Mouse (Mus musculus) ES-E14 (cell line): ENCODE measurements around the gene Tacc2. TPM values are rescaled to one million over a fixed set of nuclear protein-coding genes. Genes with fewer than 3 reads are reported as not detected.

ENCODE experiments used
- DNase-seq: peaks from one replicate; pipeline ENCODE4 v3.0.0-alpha.2; 2013; ENCODE audit warnings: low read depth, low spot score
- H3K27ac ChIP-seq: 2 replicates; pipeline ENCODE4 v1.5.1; 2012; ENCODE audit warnings: low read depth, mild to moderate bottlenecking, low read length, moderate library complexity, mixed read lengths; ENCODE audit not compliant: poor library complexity, insufficient read depth, severe bottlenecking
- H3K36me3 ChIP-seq: 2 replicates; pipeline ENCODE4 v1.6.1; 2012; ENCODE audit warnings: mild to moderate bottlenecking, low read length, moderate library complexity, mixed read lengths; ENCODE audit not compliant: control insufficient read depth, poor library complexity, insufficient read depth, severe bottlenecking
- H3K4me1 ChIP-seq, 2 experiments: fragments of 150-350 bp in 1 of 2; sonication (generic) in 1 of 2; 2 replicates each; pipeline ENCODE4 v1.6.1; 2012; ENCODE audit warnings: low read length in 2 of 2, mild to moderate bottlenecking in 1 of 2, mixed read lengths in 1 of 2; ENCODE audit not compliant: control insufficient read depth in 2 of 2, insufficient read depth in 2 of 2, poor library complexity in 1 of 2
- H3K4me3 ChIP-seq, 2 experiments: fragments of 150-350 bp in 1 of 2; sonication (generic) in 1 of 2; 2 replicates each; pipeline ENCODE4 v1.5.1; 2012; ENCODE audit warnings: low read length in 2 of 2, low read depth in 1 of 2, mild to moderate bottlenecking in 1 of 2, mixed read lengths in 1 of 2; ENCODE audit not compliant: insufficient read depth in 1 of 2, poor library complexity in 1 of 2, severe bottlenecking in 1 of 2
- H3K9ac ChIP-seq: 2 replicates; pipeline ENCODE4 v1.6.1; 2012; ENCODE audit warnings: low read depth, mild to moderate bottlenecking, low read length, mixed read lengths; ENCODE audit not compliant: poor library complexity, insufficient read depth, severe bottlenecking
- H3K9me3 ChIP-seq: fragments of 150-350 bp; sonication (generic); 2 replicates; pipeline ENCODE4 v1.6.1; 2012; ENCODE audit warnings: low read depth, mild to moderate bottlenecking, low read length; ENCODE audit not compliant: control insufficient read depth, insufficient read depth
- CHD2 ChIP-seq: IDR thresholded peaks from 2 replicates; pipeline ENCODE4 v1.6.1; 2014; ENCODE audit warnings: mild to moderate bottlenecking, low read depth, low read length, inconsistent platforms
- HCFC1 ChIP-seq: IDR thresholded peaks from 2 replicates; pipeline ENCODE4 v1.6.1; 2012; ENCODE audit warnings: low read length, inconsistent platforms, borderline replicate concordance; ENCODE audit not compliant: insufficient read depth
- MAFK ChIP-seq: IDR thresholded peaks from 2 replicates; pipeline ENCODE4 v1.6.1; 2014; ENCODE audit warnings: mild to moderate bottlenecking, low read depth, low read length, inconsistent platforms; ENCODE audit not compliant: insufficient read depth
- ZC3H11A ChIP-seq: IDR thresholded peaks from 2 replicates; pipeline ENCODE4 v1.6.1; 2012; ENCODE audit warnings: low read depth, mild to moderate bottlenecking, inconsistent platforms, low read length, borderline replicate concordance
- ZNF384 ChIP-seq: IDR thresholded peaks from 2 replicates; pipeline ENCODE4 v1.6.1; 2012; ENCODE audit warnings: low read depth, low read length, inconsistent platforms
- in situ Hi-C, 2 experiments: fragments of 600-800 bp; cut with MboI; formaldehyde crosslinking; loops; one replicate each; pipeline ENCODE4 v1.15.1; 2025; ENCODE audit warnings: low sequenced_read_pairs in 2 of 2, inconsistent platforms in 1 of 2; ENCODE audit not compliant: unreplicated experiment in 2 of 2
- total RNA-seq: library from RNA; depleted of rRNA; stranded (reverse); fragments of 300-350 nt; gene quantifications from 2 replicates; pipeline ENCODE4 v1.2.3, GENCODE M21; 2012

Tacc2 gene
- total RNA-seq, 1 experiment: 23.2 TPM

- no peak overlapping the region for H3K27ac ChIP-seq
- no peak for DNase-seq
- H3K4me3 ChIP-seq: no peak overlapping the region
- H3K9ac ChIP-seq: no peak overlapping the region
- no peaks in the 10 kb centered on the region for H3K9me3 ChIP-seq
- in situ Hi-C loops: no loop called here
- H3K4me1 ChIP-seq: no peaks in the 10 kb centered on the region
- TF ChIP-seq HCFC1 (no peak), MAFK (no peak), ZC3H11A (no peak), ZNF384 (no peak), CHD2 (no peak)
- H3K36me3 ChIP-seq: no peaks in the 10 kb centered on the region
Observed at GRCm38 (mm10) chr7:130563880-130564279, 13.4 kb upstream of the Tacc2 start.

GRCm38 (mm10) chr7:130564596-130564995 is 12.6 kb upstream of the Tacc2 start:
- Histone ChIP-seq H3K9me3 (no peaks in the 10 kb centered on the region), H3K4me3 (no peak overlapping the region), H3K4me1 (no peaks in the 10 kb centered on the region), H3K9ac (no peak overlapping the region), H3K36me3 (no peaks in the 10 kb centered on the region), H3K27ac (no peak overlapping the region)
- in situ Hi-C loops: no loop called here
- TF ChIP-seq CHD2 (no peak), MAFK (no peak), ZC3H11A (no peak), ZNF384 (no peak), HCFC1 (no peak)
- no peak for DNase-seq

GRCm38 (mm10) chr7:130568783-130569436 is 8.3 kb upstream of the Tacc2 start:
- Histone ChIP-seq H3K4me3 (no peak overlapping the region), H3K4me1 (peaks cover 2% of the 10 kb centered on the region in 2 experiments; a peak in 1 of 4 replicates), H3K36me3 (no peaks in the 10 kb centered on the region), H3K27ac (no peak overlapping the region), H3K9me3 (no peaks in the 10 kb centered on the region), H3K9ac (no peak overlapping the region)
- no peak for TF ChIP-seq MAFK
- TF ChIP-seq HCFC1: no peak
- no peak for TF ChIP-seq ZC3H11A
- no peak for TF ChIP-seq ZNF384
- TF ChIP-seq CHD2: no peak
- DNase-seq: no peak
- in situ Hi-C loops: no loop called here

DNA sequence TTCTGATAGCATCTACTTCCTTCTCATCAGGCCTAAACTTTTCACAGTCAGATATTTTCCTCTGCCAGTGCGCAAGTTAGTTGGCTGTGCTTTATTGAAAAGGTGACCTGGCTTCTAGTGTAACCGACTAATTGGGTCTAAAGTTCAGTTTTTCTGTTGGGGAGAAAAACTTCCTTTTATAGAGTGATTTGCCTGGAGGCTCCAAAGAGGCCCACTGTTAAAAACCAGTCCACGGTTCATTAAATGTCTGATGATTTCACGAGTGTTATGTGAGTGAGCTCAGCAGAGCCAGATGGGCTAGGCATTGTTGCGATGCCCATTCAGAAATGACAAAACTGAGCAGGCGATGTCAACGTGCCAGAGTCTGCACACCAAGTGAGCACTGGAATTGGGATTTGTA is 6.8 kb upstream of the Tacc2 start:
- in situ Hi-C loops: no loop called here
- DNase-seq: no peak
- no peak overlapping the region for H3K4me3 ChIP-seq
- H3K9me3 ChIP-seq: no peaks in the 10 kb centered on the region
- H3K4me1 ChIP-seq: peaks cover 7 to 8% of the 10 kb centered on the region in 2 experiments; a peak in 2 of 4 replicates
- no peaks in the 10 kb centered on the region for H3K36me3 ChIP-seq
- TF ChIP-seq ZC3H11A (no peak), MAFK (no peak), ZNF384 (no peak), HCFC1 (no peak), CHD2 (no peak)
- H3K27ac ChIP-seq: no peak overlapping the region
- H3K9ac ChIP-seq: no peak overlapping the region

DNA sequence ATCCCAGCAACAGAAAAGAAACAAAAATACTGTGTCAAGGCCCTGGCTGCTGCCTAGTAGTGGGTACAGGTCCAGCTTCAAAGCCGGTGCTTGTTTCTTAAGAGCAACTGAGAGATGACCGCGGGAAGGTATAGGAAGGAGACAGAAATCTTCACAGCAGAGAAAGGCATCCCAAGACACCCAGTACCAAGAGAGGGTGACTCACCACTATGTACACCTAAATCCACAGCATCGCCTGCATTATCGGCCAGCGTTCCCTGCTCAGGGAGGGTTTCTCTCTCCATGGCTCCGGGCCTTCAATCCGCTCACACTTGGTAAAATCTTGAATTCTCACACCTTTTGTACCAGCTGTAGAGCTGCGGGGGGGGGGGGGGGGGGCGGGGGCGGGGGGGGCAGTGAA is 4.4 kb upstream of the Tacc2 start, which contains the start of gene Nsmce4a:
Gene Nsmce4a, minus strand, starts transcription at position 298 of the 400 bp plus-strand sequence.
- no peak for DNase-seq
- Histone ChIP-seq H3K27ac (no peak within 1 kb of the TSS), H3K4me1 (peaks cover 7 to 8% of the 10 kb centered on the region in 2 experiments; a peak in 2 of 4 replicates), H3K9me3 (no peaks in the 10 kb centered on the region), H3K9ac (no peak within 1 kb of the TSS), H3K4me3 (no peak within 1 kb of the TSS), H3K36me3 (no peaks in the 10 kb centered on the region)
- TF ChIP-seq ZC3H11A: no peak
- TF ChIP-seq CHD2: no peak
- TF ChIP-seq HCFC1: no peak
- TF ChIP-seq ZNF384: no peak
- in situ Hi-C loops: no loop called here
